Mouse (Mus musculus): ENCODE measurements around the gene Tenm2. TPM values are rescaled to one million over a fixed set of nuclear protein-coding genes. Genes with fewer than 3 reads are reported as not detected.

Tenm2 gene
- polyA plus RNA-seq, 1 experiment from 2014 or later, result 3.4 TPM

- peak overlapping the region; percentile 64 for H3K27ac ChIP-seq (replicated peaks; ENCODE audit: low read depth, low read length)
- ATAC-seq (ENCODE audit: low read depth) (peak; percentile 82), DNase-seq (ENCODE audit: low spot score) (peak; percentile 87)
- H3K4me3 ChIP-seq (ENCODE audit: low read depth, low read length), result no peak overlapping the region
- peak overlapping the region; percentile 31 for H3K4me2 ChIP-seq (ENCODE audit: low read depth, low read length)
- no peak overlapping the region for H3K9ac ChIP-seq (ENCODE audit: low read depth, low read length)
- WGBS, result 31% methylated on average over 18 of the region's 18 CpGs
- peaks cover 18% of the 10 kb centered on the region for H3K4me1 ChIP-seq (ENCODE audit: control insufficient read depth, insufficient read depth, low read length)
- no peaks in the 10 kb centered on the region for H3K9me3 ChIP-seq (ENCODE audit: control insufficient read depth, low read length)
- no peaks in the 10 kb centered on the region for H3K36me3 ChIP-seq (ENCODE audit: control insufficient read depth, insufficient read depth, low read length)
- H3K27me3 ChIP-seq (replicated peaks; ENCODE audit: control insufficient read depth, insufficient read depth, low read length), result no peaks in the 10 kb centered on the region
Observed at GRCm38 (mm10) chr11:36243747-36244490, 991.8 kb downstream of the Tenm2 start.

DNA sequence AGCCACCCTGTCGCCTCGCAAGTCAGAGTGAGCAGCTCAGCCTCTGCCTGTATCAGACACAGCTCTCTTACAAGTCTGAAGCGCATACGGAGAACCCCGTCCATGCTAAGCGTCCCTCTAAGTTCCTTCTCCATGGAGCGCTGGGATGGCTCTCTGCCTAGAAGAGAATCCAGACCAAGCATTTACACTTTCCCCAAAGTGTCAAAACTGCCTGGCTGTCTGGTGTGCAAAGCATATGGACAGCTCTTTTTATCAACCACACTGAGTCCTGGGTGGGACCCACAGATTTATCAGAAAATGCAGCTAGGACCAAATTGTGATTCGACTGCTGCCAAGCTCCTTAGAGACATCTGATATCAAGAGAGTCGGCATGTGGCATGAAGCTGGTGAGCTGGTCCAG, 996.9 kb downstream of the Tenm2 start:
- Histone ChIP-seq H3K4me3 (ENCODE audit: low read depth, low read length) (no peak overlapping the region), H3K4me1 (ENCODE audit: control insufficient read depth, insufficient read depth, low read length) (peaks cover 8% of the 10 kb centered on the region), H3K27me3 (replicated peaks; ENCODE audit: control insufficient read depth, insufficient read depth, low read length) (no peaks in the 10 kb centered on the region), H3K9ac (ENCODE audit: low read depth, low read length) (no peak overlapping the region), H3K9me3 (ENCODE audit: control insufficient read depth, low read length) (no peaks in the 10 kb centered on the region), H3K36me3 (ENCODE audit: control insufficient read depth, insufficient read depth, low read length) (no peaks in the 10 kb centered on the region), H3K4me2 (ENCODE audit: low read depth, low read length) (no peak overlapping the region), H3K27ac (replicated peaks; ENCODE audit: low read depth, low read length) (no peak overlapping the region)
- DNase-seq (ENCODE audit: low spot score) (no peak), ATAC-seq (ENCODE audit: low read depth) (no peak)
- WGBS, result 84% methylated on average over 9 of the region's 9 CpGs

DNA sequence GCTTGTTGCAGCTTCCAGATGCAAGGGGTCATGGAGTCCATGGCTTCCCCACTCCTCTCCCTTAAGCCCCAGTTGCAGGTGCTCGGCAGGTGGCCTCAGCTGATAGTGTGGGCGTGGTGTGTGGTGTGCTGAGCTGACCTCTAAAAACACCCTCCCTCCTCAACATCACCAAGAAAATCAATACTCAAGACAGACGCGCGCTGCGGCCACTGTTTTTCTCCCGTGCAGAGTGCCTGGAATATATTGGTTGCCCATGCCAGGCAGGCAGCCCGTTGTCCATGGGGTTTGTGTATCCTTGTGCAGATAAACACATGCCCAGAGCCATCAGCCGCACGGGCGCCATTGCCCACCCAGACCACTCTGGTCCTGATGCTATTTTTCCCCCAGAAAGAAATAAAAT, 1007.1 kb downstream of the Tenm2 start:
- DNase-seq (ENCODE audit: low spot score), result no peak

GRCm38 (mm10) chr11:36228196-36228595, 1007.6 kb downstream of the Tenm2 start:
- H3K4me1 ChIP-seq (ENCODE audit: control insufficient read depth, insufficient read depth, low read length), result peaks cover 4% of the 10 kb centered on the region; the same call in 1 of the 2 replicates
- no peaks in the 10 kb centered on the region for H3K36me3 ChIP-seq (ENCODE audit: control insufficient read depth, insufficient read depth, low read length)
- H3K4me2 ChIP-seq (ENCODE audit: low read depth, low read length), result no peak overlapping the region
- H3K9me3 ChIP-seq (ENCODE audit: control insufficient read depth, low read length), result no peaks in the 10 kb centered on the region
- DNase-seq (ENCODE audit: low spot score) (no peak), ATAC-seq (ENCODE audit: low read depth) (no peak)
- no peak overlapping the region for H3K9ac ChIP-seq (ENCODE audit: low read depth, low read length)
- no peaks in the 10 kb centered on the region for H3K27me3 ChIP-seq (replicated peaks; ENCODE audit: control insufficient read depth, insufficient read depth, low read length)
- WGBS, result 76% methylated on average over 6 of the region's 6 CpGs
- H3K27ac ChIP-seq (replicated peaks; ENCODE audit: low read depth, low read length), result no peak overlapping the region
- no peak overlapping the region for H3K4me3 ChIP-seq (ENCODE audit: low read depth, low read length)

More for the DNA sequence above, 1007.1 kb downstream of the Tenm2 start:
- H3K4me3 ChIP-seq (ENCODE audit: low read depth, low read length), result no peak overlapping the region
- no peaks in the 10 kb centered on the region for H3K27me3 ChIP-seq (replicated peaks; ENCODE audit: control insufficient read depth, insufficient read depth, low read length)
- no peak for ATAC-seq (ENCODE audit: low read depth)
- peaks cover 4% of the 10 kb centered on the region; the same call in 1 of the 2 replicates for H3K4me1 ChIP-seq (ENCODE audit: control insufficient read depth, insufficient read depth, low read length)
- H3K27ac ChIP-seq (replicated peaks; ENCODE audit: low read depth, low read length), result no peak overlapping the region
- 83% methylated on average over 11 of the region's 11 CpGs for WGBS
- H3K9ac ChIP-seq (ENCODE audit: low read depth, low read length), result no peak overlapping the region
- no peak overlapping the region for H3K4me2 ChIP-seq (ENCODE audit: low read depth, low read length)
- no peaks in the 10 kb centered on the region for H3K36me3 ChIP-seq (ENCODE audit: control insufficient read depth, insufficient read depth, low read length)
- H3K9me3 ChIP-seq (ENCODE audit: control insufficient read depth, low read length), result no peaks in the 10 kb centered on the region

- Histone ChIP-seq H3K27ac (replicated peaks; ENCODE audit: low read depth, low read length) (no peak overlapping the region), H3K9ac (ENCODE audit: low read depth, low read length) (no peak overlapping the region), H3K9me3 (ENCODE audit: control insufficient read depth, low read length) (no peaks in the 10 kb centered on the region), H3K27me3 (replicated peaks; ENCODE audit: control insufficient read depth, insufficient read depth, low read length) (no peaks in the 10 kb centered on the region), H3K4me1 (ENCODE audit: control insufficient read depth, insufficient read depth, low read length) (no peaks in the 10 kb centered on the region), H3K36me3 (ENCODE audit: control insufficient read depth, insufficient read depth, low read length) (no peaks in the 10 kb centered on the region), H3K4me3 (ENCODE audit: low read depth, low read length) (no peak overlapping the region), H3K4me2 (ENCODE audit: low read depth, low read length) (no peak overlapping the region)
- 30% methylated on average over 3 of the region's 3 CpGs for WGBS
- no peak for ATAC-seq (ENCODE audit: low read depth)
- no peak for DNase-seq (ENCODE audit: low spot score)
Observed at GRCm38 (mm10) chr11:36226061-36226460, 1009.7 kb downstream of the Tenm2 start.

DNA sequence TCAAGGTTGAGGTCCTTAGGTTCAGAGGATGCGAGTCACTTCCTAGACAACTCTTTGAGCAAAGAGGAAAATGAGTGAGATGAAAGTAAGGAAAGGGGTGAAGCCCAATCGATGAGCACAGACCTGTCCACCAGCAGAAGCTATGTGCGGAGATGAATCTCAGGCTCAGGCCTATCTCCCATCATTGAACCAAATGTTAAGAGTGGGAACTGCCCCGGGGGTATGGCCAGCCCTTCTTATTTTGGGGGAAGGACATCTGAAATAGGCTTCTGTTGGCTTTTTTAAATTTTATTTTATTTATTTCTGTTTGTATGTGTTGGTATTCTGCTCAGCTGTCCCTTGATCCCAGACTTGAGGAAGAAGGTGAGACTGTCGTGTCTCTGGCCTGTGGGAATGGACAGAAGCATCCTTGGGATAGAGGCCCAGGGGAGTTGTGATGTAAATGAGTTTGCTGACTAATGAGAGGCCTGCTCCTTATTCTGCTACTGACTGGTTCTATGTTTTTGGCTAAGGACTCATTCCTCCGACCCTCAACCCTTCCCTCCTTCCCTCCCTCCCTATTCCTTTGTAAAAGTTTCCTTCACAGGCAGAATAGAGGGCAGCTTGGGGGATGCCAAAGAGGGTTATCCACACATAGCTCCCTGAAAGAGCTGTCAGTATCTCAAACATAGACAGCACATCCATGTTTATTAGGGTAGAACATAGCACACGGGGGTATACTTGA, 1011.9 kb downstream of the Tenm2 start:
- no peak overlapping the region for H3K4me3 ChIP-seq (ENCODE audit: low read depth, low read length)
- DNase-seq (ENCODE audit: low spot score) (no peak), ATAC-seq (ENCODE audit: low read depth) (no peak)
- H3K9me3 ChIP-seq (ENCODE audit: control insufficient read depth, low read length), result no peaks in the 10 kb centered on the region
- H3K27me3 ChIP-seq (replicated peaks; ENCODE audit: control insufficient read depth, insufficient read depth, low read length), result no peaks in the 10 kb centered on the region
- 89% methylated on average over 7 of the region's 7 CpGs for WGBS
- no peaks in the 10 kb centered on the region for H3K4me1 ChIP-seq (ENCODE audit: control insufficient read depth, insufficient read depth, low read length)
- no peak overlapping the region for H3K9ac ChIP-seq (ENCODE audit: low read depth, low read length)
- H3K4me2 ChIP-seq (ENCODE audit: low read depth, low read length), result no peak overlapping the region
- H3K27ac ChIP-seq (replicated peaks; ENCODE audit: low read depth, low read length), result no peak overlapping the region
- H3K36me3 ChIP-seq (ENCODE audit: control insufficient read depth, insufficient read depth, low read length), result no peaks in the 10 kb centered on the region

- H3K4me1 ChIP-seq (ENCODE audit: control insufficient read depth, insufficient read depth, low read length), result no peaks in the 10 kb centered on the region
- H3K9ac ChIP-seq (ENCODE audit: low read depth, low read length), result no peak overlapping the region
- WGBS, result 77% methylated on average over 3 of the region's 3 CpGs
- no peaks in the 10 kb centered on the region for H3K36me3 ChIP-seq (ENCODE audit: control insufficient read depth, insufficient read depth, low read length)
- no peaks in the 10 kb centered on the region for H3K27me3 ChIP-seq (replicated peaks; ENCODE audit: control insufficient read depth, insufficient read depth, low read length)
- H3K9me3 ChIP-seq (ENCODE audit: control insufficient read depth, low read length), result no peaks in the 10 kb centered on the region
- H3K4me3 ChIP-seq (ENCODE audit: low read depth, low read length), result no peak overlapping the region
- no peak overlapping the region for H3K4me2 ChIP-seq (ENCODE audit: low read depth, low read length)
- DNase-seq (ENCODE audit: low spot score) (no peak), ATAC-seq (ENCODE audit: low read depth) (no peak)
- no peak overlapping the region for H3K27ac ChIP-seq (replicated peaks; ENCODE audit: low read depth, low read length)
Observed at GRCm38 (mm10) chr11:36222071-36222470, 1013.7 kb downstream of the Tenm2 start.

- DNase-seq (ENCODE audit: low spot score) (peak; percentile 91), ATAC-seq (ENCODE audit: low read depth) (peak; percentile 86)
- Histone ChIP-seq H3K4me3 (ENCODE audit: low read depth, low read length) (peak overlapping the region; percentile 13; the same call in 1 of the 2 replicates), H3K9me3 (ENCODE audit: control insufficient read depth, low read length) (no peaks in the 10 kb centered on the region), H3K4me2 (ENCODE audit: low read depth, low read length) (peak overlapping the region; percentile 45), H3K27ac (replicated peaks; ENCODE audit: low read depth, low read length) (no peak overlapping the region), H3K27me3 (replicated peaks; ENCODE audit: control insufficient read depth, insufficient read depth, low read length) (no peaks in the 10 kb centered on the region), H3K4me1 (ENCODE audit: control insufficient read depth, insufficient read depth, low read length) (no peaks in the 10 kb centered on the region), H3K36me3 (ENCODE audit: control insufficient read depth, insufficient read depth, low read length) (no peaks in the 10 kb centered on the region), H3K9ac (ENCODE audit: low read depth, low read length) (no peak overlapping the region)
- 12% methylated on average over 10 of the region's 10 CpGs for WGBS
Observed at GRCm38 (mm10) chr11:36221271-36221975, 1014.3 kb downstream of the Tenm2 start.

Measured in embryonic facial prominence, embryonic 14.5 days (tissue).